Mouse (Mus musculus) midbrain, embryonic 12.5 days (tissue): ENCODE measurements around the gene Acsl5. TPM values are rescaled to one million over a fixed set of nuclear protein-coding genes. Genes with fewer than 3 reads are reported as not detected.
A peak's percentile ranks its signal among the peaks of the same experiment; 100 is the strongest.

Experiments used
- ATAC-seq: fragments of 200-750 bp; cut with Nextera tagmentation; 2 replicates; pipeline ENCODE4 v1.8.0; 2017; ENCODE audit warnings: low read depth, moderate TSS enrichment, moderate library complexity; ENCODE audit not compliant: low FRiP score
- H3K27ac ChIP-seq: fragments of 300-500 bp; sonication (generic); replicated peaks from 2 replicates; pipeline ENCODE4 v1.5.1; 2016; ENCODE audit warnings: mild to moderate bottlenecking
- H3K27me3 ChIP-seq: fragments of 300-500 bp; sonication (generic); 2 replicates; pipeline ENCODE4 v1.6.1; 2016; ENCODE audit warnings: mild to moderate bottlenecking
- H3K36me3 ChIP-seq: fragments of 300-500 bp; sonication (generic); 2 replicates; pipeline ENCODE4 v1.6.1; 2016
- H3K4me1 ChIP-seq: fragments of 300-500 bp; sonication (generic); 2 replicates; pipeline ENCODE4 v1.6.1; 2016
- H3K4me2 ChIP-seq: fragments of 300-500 bp; sonication (generic); replicated peaks from 2 replicates; pipeline ENCODE4 v1.6.1; 2016; ENCODE audit warnings: mild to moderate bottlenecking, moderate library complexity
- H3K4me3 ChIP-seq: fragments of 300-500 bp; sonication (generic); 2 replicates; pipeline ENCODE4 v1.5.1; 2016; ENCODE audit warnings: mild to moderate bottlenecking
- H3K9ac ChIP-seq: fragments of 300-500 bp; sonication (generic); replicated peaks from 2 replicates; pipeline ENCODE4 v1.6.1; 2016; ENCODE audit warnings: mild to moderate bottlenecking, moderate library complexity
- H3K9me3 ChIP-seq: fragments of 300-500 bp; sonication (generic); 2 replicates; pipeline ENCODE4 v1.6.1; 2016; ENCODE audit warnings: mild to moderate bottlenecking
- WGBS: fragments of 180-500 bp; shearing (Covaris S2); methylation state at CpG from one replicate; pipeline ENCODE4 v1.1.7; 2016; 5-methylcytosine and 5-hydroxymethylcytosine counted together
- polyA plus RNA-seq: library from polyadenylated mRNA; unstranded; fragments of >200 nt; fragmentation: Nextera tagmentation; extraction: Ambion mirVana; gene quantifications from 2 replicates; pipeline ENCODE4 v1.2.1, GENCODE M21; 2016

Gene Acsl5
- polyA plus RNA-seq, 1 experiment from 2014 or later = 13.9 TPM

DNA sequence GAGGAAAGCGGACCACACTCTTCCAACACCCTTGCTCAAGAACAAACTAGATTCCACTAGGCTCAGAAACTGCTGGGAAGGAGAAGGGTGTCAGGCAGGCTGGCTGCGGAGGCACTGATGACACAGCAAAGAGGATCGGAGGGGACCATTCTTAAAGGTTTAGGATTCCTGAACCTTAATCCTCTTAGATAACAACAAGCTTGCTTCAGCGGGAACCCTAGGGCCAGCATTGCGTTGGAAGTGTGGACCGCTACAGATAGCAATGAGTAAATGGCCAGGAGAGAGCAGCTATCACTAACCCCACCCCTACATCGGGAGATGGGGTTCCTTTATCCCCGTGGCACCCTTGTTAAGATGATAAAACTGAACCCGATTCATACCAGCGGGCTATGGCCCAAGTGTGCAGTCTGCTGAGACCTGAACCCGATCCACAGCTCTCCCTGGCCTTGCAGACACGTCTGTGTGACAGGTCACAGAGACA, 33.0 kb upstream of the Acsl5 start:
- peak overlapping the region; percentile 49 for H3K9ac ChIP-seq
- H3K9me3 ChIP-seq = no peaks in the 10 kb centered on the region
- ATAC-seq = peak; percentile 38; the same call in 1 of the 2 replicates
- peaks cover 6% of the 10 kb centered on the region; the same call in 1 of the 2 replicates for H3K4me1 ChIP-seq
- WGBS = 10% methylated on average over 12 of the region's 12 CpGs
- no peaks in the 10 kb centered on the region for H3K36me3 ChIP-seq
- H3K4me3 ChIP-seq = peak overlapping the region; percentile 41
- H3K27ac ChIP-seq = no peak overlapping the region
- peaks cover 9% of the 10 kb centered on the region; the same call in 1 of the 2 replicates for H3K27me3 ChIP-seq
- H3K4me2 ChIP-seq = peak overlapping the region; percentile 59

DNA sequence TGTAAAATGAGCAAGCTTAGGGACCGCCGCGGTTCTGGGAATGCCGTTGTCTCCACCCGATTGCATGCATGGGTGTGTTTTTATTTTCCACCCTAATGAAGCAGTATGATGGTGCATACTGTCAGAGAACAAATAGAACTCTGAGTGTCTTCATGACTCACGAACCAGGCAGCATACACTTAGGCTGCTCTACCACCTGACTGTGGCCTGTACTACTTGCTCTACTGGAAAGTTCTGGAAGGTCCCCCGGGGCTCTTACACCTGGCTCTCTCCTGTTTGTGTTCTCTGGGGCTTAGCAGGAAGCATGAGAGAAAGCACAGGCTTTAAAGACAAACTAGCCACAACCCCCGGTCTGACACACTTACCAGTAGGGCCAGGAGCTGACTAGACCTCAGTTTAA, 32.4 kb upstream of the Acsl5 start:
- no peaks in the 10 kb centered on the region for H3K36me3 ChIP-seq

DNA sequence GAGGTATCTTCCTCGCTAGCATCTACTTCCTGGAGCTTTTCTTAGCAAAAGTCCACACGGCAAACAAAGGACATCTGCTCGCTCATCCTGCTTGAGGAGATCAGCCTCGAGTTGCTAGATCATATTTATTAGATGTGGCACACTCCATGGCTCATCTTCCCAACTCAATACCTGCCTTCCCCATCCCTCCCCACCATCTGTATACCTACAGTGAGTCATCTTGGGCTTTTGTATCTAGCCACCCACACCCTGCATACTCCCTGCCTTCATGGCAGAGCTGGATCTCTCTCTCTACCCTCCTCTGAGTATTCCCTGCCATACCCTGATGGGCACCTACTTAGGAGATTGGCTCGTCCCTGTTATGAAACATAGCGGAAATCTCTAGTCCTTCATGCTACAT, 30.5 kb upstream of the Acsl5 start:
- no peak overlapping the region for H3K4me3 ChIP-seq
- ATAC-seq = no peak
- no peaks in the 10 kb centered on the region for H3K36me3 ChIP-seq
- H3K27me3 ChIP-seq = peaks cover 9% of the 10 kb centered on the region; the same call in 1 of the 2 replicates
- WGBS = 83% methylated on average over 6 of the region's 6 CpGs
- no peak overlapping the region for H3K4me2 ChIP-seq
- H3K9me3 ChIP-seq = no peaks in the 10 kb centered on the region
- H3K4me1 ChIP-seq = peaks cover 6% of the 10 kb centered on the region; the same call in 1 of the 2 replicates
- no peak overlapping the region for H3K27ac ChIP-seq
- no peak overlapping the region for H3K9ac ChIP-seq

More for the DNA sequence above, 32.4 kb upstream of the Acsl5 start:
- Histone ChIP-seq H3K4me1 (peaks cover 6% of the 10 kb centered on the region; the same call in 1 of the 2 replicates), H3K9ac (0 out of 2 replicates have a peak overlapping the region, but pooled peaks have one; percentile 49), H3K4me3 (no peak overlapping the region), H3K4me2 (peak overlapping the region; percentile 59; the same call in 1 of the 2 replicates), H3K27me3 (peaks cover 9% of the 10 kb centered on the region; the same call in 1 of the 2 replicates), H3K27ac (no peak overlapping the region), H3K9me3 (no peaks in the 10 kb centered on the region)
- WGBS = 81% methylated on average over 8 of the region's 8 CpGs
- ATAC-seq = no peak

DNA sequence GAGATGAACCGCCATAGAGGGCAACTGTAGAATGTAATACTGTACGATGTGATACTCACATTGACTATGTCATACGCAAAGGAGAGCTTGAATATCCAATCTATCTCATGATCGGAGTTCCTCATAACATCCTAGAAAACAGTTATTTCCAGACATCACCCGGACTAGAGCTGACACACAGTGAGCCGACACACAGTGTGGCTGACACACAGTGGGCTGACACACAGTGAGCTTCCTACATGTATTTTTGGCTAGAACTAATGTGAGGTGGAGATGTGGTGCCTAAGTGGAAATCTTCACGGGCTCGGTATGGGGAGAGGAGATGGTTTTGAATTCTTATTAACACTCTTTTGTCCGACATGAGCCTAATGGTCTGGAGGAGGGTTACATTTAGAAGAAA, 29.5 kb upstream of the Acsl5 start:
- Histone ChIP-seq H3K27ac (no peak overlapping the region), H3K9me3 (no peaks in the 10 kb centered on the region), H3K9ac (no peak overlapping the region), H3K4me3 (no peak overlapping the region), H3K4me1 (peaks cover 6% of the 10 kb centered on the region; the same call in 1 of the 2 replicates), H3K36me3 (no peaks in the 10 kb centered on the region), H3K27me3 (peaks cover 9% of the 10 kb centered on the region; the same call in 1 of the 2 replicates), H3K4me2 (no peak overlapping the region)
- no peak for ATAC-seq
- 91% methylated on average over 9 of the region's 9 CpGs for WGBS

DNA sequence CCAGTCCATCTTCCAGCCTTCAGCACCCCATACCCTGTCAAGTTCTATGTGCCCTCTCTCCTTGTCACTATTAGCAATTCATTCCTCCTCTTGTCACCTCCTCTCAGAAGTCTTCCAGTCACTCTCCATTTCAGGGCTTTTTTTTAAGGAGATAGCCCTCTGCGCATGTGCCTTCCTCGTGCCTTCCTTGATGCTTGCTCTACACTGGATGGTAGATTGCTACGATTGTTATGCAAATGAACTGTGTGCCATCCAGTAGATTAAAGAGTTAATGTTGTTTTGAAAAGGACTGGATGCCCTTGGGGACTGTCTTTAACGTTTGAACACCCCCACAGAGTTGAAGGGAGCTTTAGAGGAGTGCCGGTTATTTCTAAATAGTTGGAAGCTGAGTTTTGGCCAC, 25.1 kb upstream of the Acsl5 start:
- WGBS = 63% methylated on average over 5 of the region's 5 CpGs
- no peak overlapping the region for H3K4me3 ChIP-seq
- peaks cover 6% of the 10 kb centered on the region; the same call in 1 of the 2 replicates for H3K4me1 ChIP-seq
- no peak overlapping the region for H3K4me2 ChIP-seq
- no peaks in the 10 kb centered on the region for H3K36me3 ChIP-seq
- no peaks in the 10 kb centered on the region for H3K9me3 ChIP-seq
- H3K27me3 ChIP-seq = no peaks in the 10 kb centered on the region
- no peak overlapping the region for H3K9ac ChIP-seq
- no peak for ATAC-seq
- H3K27ac ChIP-seq = no peak overlapping the region

DNA sequence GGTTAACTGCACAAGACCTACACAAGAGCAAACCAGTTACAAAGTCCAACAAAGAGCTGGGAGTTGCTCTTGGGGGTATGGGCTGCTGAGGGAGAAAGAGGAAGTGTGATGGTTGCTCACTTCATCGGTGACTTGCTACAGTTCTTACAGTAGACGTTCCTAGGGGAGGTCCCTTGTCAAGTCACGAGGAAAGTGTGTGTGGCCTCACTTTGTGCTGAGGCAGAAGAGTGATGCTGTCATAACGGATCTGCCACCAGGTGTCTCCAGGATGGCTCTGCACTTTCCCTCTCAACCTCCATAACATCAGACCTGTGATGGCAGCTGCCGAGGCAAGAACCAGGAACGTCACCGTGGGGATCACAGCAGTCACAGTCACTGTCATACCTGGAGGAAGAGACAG, 24.6 kb upstream of the Acsl5 start:
- Histone ChIP-seq H3K27ac (no peak overlapping the region), H3K9me3 (no peaks in the 10 kb centered on the region), H3K36me3 (no peaks in the 10 kb centered on the region), H3K9ac (no peak overlapping the region), H3K27me3 (no peaks in the 10 kb centered on the region), H3K4me1 (peaks cover 6% of the 10 kb centered on the region; the same call in 1 of the 2 replicates), H3K4me3 (no peak overlapping the region), H3K4me2 (no peak overlapping the region)
- 82% methylated on average over 7 of the region's 7 CpGs for WGBS
- ATAC-seq = no peak

DNA sequence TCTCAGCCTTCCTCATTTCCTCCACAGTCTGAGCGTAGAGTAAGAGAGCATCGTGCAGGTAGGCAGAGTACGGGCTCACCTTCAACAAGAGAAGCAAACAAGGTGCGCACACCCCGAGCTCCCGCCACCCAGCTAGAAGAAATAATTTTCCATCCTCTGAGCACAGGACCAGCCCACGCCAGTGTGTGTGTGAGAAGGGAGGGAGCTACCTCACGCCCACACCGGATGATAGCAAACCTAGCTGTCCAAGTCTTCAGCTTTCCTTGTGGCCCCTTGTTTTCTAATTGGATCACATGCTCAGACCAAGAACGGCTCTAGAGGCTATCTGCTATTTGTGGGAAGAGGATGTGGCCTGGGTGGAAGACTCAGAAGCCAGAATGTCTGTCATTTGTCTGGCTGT, 20.7 kb upstream of the Acsl5 start:
- H3K4me1 ChIP-seq = peaks cover 6% of the 10 kb centered on the region; the same call in 1 of the 2 replicates
- no peak for ATAC-seq
- no peak overlapping the region for H3K4me2 ChIP-seq
- H3K27ac ChIP-seq = no peak overlapping the region
- H3K27me3 ChIP-seq = no peaks in the 10 kb centered on the region
- no peaks in the 10 kb centered on the region for H3K36me3 ChIP-seq
- no peak overlapping the region for H3K9ac ChIP-seq
- H3K9me3 ChIP-seq = no peaks in the 10 kb centered on the region
- no peak overlapping the region for H3K4me3 ChIP-seq
- WGBS = 83% methylated on average over 10 of the region's 10 CpGs

DNA sequence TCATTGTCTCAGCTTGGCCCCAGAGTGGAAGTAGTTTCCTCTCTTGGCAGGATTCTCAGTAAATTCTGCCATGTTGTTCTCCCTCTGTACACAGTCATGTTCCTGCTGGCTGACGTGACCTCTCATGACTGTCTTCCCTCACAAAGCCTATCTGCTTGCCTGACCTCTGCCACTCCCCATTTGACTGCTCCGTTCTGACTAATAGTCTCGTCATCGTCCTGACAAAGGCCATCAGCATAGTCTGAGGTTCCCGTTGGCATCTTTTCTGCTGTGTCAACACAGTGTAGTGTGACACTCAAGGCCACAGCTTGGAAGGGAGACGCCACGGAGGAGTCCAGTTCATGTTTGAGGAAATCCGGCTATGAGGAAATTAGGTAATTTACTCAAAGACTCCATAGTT, 19.6 kb upstream of the Acsl5 start:
- H3K9ac ChIP-seq = no peak overlapping the region
- no peak overlapping the region for H3K27ac ChIP-seq
- WGBS = 59% methylated on average over 8 of the region's 8 CpGs
- no peaks in the 10 kb centered on the region for H3K27me3 ChIP-seq
- H3K4me3 ChIP-seq = no peak overlapping the region
- no peaks in the 10 kb centered on the region for H3K36me3 ChIP-seq
- H3K4me1 ChIP-seq = peaks cover 6% of the 10 kb centered on the region; the same call in 1 of the 2 replicates
- no peak for ATAC-seq
- no peaks in the 10 kb centered on the region for H3K9me3 ChIP-seq
- H3K4me2 ChIP-seq = no peak overlapping the region

DNA sequence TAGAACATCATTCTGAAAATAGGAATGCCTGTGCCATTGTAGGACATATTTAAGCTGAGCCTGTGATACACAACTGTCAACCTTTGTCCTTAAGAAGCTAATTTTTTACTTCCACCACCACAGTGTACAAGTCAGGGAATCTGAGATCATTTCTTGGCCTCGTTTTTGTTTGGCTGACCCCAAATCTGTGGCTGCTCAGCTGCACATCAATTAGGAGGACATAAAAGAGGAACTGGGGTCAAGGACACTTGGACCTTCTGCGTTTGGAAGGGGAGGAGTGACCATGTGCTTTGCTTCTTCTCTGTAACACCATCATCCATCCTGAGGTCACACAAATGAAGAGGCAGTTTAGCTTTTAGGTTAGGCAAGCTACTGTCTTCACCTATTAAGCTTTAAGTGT, 15.7 kb upstream of the Acsl5 start:
- Histone ChIP-seq H3K27ac (no peak overlapping the region), H3K4me2 (no peak overlapping the region), H3K9me3 (no peaks in the 10 kb centered on the region), H3K4me1 (0 out of 2 replicates have a peak, but pooled peaks cover under 1% of the 10 kb centered on the region), H3K4me3 (no peak overlapping the region), H3K9ac (no peak overlapping the region), H3K27me3 (no peaks in the 10 kb centered on the region), H3K36me3 (no peaks in the 10 kb centered on the region)
- no peak for ATAC-seq
- 61% methylated on average over 2 of the region's 2 CpGs for WGBS

DNA sequence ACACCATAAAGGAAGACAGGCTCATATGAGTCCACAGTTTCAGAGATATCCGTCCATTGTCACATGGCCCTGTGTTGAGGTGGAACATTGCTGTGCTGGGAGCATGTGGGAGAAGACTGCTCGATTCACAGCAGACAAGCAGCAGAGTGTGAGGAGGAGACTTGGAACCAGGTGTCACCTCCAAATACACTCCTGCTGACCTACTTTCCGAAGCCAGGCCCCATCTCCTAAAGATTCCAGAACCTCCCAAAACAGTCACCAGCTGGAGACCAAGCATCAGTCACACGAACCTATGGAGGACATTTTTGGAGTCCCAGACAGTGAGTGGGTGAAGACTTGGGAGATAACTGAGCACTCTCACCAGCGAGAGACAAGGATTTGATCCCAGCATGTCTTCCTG, 15.2 kb upstream of the Acsl5 start:
- no peak overlapping the region for H3K4me2 ChIP-seq
- no peak overlapping the region for H3K27ac ChIP-seq
- H3K9me3 ChIP-seq = no peaks in the 10 kb centered on the region
- ATAC-seq = no peak
- H3K4me1 ChIP-seq = no peaks in the 10 kb centered on the region
- no peak overlapping the region for H3K9ac ChIP-seq
- H3K27me3 ChIP-seq = no peaks in the 10 kb centered on the region
- H3K36me3 ChIP-seq = no peaks in the 10 kb centered on the region
- 82% methylated on average over 5 of the region's 5 CpGs for WGBS
- H3K4me3 ChIP-seq = no peak overlapping the region

DNA sequence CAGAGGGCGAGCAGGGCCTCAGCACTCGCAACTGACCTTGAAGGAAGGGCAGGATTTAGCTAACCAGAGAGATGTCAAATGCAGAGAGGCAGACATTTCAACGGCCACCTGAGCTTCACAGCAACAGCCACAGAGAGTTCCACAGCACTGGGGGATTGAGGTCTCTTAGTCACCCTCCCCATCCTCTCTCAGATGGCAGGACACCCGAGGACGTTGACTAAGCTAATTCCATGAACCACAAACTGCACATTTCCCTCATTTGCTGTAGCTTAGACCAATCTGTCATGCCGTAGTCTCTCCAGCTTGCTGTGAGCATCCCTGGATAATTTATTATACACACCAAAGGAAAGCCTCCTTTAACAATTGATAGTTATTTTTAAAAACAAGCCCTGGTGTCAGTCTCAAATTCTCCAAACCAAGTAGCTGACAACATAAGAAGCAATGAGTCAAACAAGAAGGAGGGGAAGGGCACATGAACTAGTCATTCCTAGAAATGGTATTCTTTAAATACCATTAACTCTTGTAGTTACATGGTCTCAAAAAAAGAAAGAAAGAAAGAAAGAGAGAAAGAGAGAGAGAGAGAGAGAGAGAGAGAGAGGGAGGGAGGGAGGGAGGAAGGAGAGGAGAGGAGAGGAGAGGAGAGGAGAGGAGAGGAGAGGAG, 11.8 kb upstream of the Acsl5 start:
- Histone ChIP-seq H3K9me3 (no peaks in the 10 kb centered on the region), H3K4me2 (no peak overlapping the region), H3K27me3 (no peaks in the 10 kb centered on the region), H3K36me3 (no peaks in the 10 kb centered on the region), H3K4me1 (no peaks in the 10 kb centered on the region), H3K4me3 (no peak overlapping the region), H3K9ac (no peak overlapping the region), H3K27ac (no peak overlapping the region)
- WGBS = 79% methylated on average over 6 of the region's 6 CpGs
- no peak for ATAC-seq

DNA sequence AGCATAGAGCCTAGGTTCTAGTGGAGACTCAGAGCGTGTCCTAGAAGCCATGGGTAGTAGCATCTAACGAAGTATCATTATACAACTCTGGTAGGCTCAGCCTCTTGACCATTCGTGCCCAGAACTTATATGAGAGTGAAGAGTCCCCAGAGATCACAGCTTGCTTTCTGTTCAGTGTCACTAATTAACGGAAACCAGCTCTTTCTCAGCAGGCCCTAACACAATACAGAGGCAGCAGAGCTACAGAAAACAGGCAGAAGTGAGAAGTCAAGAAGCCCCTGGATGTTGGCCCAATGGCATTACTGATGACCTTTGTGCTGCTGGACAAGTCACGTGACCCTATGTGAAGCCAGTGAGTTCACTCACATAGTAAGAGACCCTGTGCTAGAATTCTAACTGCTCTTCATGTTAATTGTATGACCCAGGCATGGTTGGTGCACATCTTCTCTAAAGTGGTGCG, 10.5 kb upstream of the Acsl5 start, which contains the start of gene Gucy2g:
Gucy2g (minus strand) TSS at position 51 of the 460 bp plus-strand sequence.
- H3K4me3 ChIP-seq = no peak within 1 kb of the TSS
- no peak for ATAC-seq
- no peak within 1 kb of the TSS for H3K4me2 ChIP-seq
- 80% methylated on average over 6 of the region's 6 CpGs for WGBS
- no peaks in the 10 kb centered on the region for H3K4me1 ChIP-seq
- H3K36me3 ChIP-seq = no peaks in the 10 kb centered on the region
- no peaks in the 10 kb centered on the region for H3K27me3 ChIP-seq
- no peak within 1 kb of the TSS for H3K9ac ChIP-seq
- no peak within 1 kb of the TSS for H3K27ac ChIP-seq
- H3K9me3 ChIP-seq = no peaks in the 10 kb centered on the region
